Mouse (Mus musculus) testis, adult 2 months (tissue): ENCODE measurements at regions not wholly inside any gene's neighbourhood (a gene's known extent, or its start where the extent isn't known, plus 50 kb on each side); places are given as distances from the start of the nearest gene placed in this dataset.

Experiments used
- CTCF ChIP-seq: fragments of 200-500 bp; IDR thresholded peaks from 2 replicates; pipeline ENCODE4 v1.5.1; 2012; ENCODE audit warnings: low read depth, mild to moderate bottlenecking, inconsistent platforms, low read length, moderate library complexity; ENCODE audit not compliant: control insufficient read depth, insufficient read depth, insufficient replicate concordance
- POLR2A ChIP-seq: fragments of 200-500 bp; IDR thresholded peaks from 2 replicates; pipeline ENCODE4 v1.6.1; 2012; ENCODE audit warnings: low read depth, mild to moderate bottlenecking, inconsistent platforms, low read length, moderate library complexity; ENCODE audit not compliant: control insufficient read depth

- TF ChIP-seq CTCF = no peak
- TF ChIP-seq POLR2A = no peak
Measured at GRCm38 (mm10) chr1:154010681-154011080, 110.7 kb upstream of the Teddm2 start.
